ENCODE assay signal across 8 mouse cellular contexts in the genomic region with DNA sequence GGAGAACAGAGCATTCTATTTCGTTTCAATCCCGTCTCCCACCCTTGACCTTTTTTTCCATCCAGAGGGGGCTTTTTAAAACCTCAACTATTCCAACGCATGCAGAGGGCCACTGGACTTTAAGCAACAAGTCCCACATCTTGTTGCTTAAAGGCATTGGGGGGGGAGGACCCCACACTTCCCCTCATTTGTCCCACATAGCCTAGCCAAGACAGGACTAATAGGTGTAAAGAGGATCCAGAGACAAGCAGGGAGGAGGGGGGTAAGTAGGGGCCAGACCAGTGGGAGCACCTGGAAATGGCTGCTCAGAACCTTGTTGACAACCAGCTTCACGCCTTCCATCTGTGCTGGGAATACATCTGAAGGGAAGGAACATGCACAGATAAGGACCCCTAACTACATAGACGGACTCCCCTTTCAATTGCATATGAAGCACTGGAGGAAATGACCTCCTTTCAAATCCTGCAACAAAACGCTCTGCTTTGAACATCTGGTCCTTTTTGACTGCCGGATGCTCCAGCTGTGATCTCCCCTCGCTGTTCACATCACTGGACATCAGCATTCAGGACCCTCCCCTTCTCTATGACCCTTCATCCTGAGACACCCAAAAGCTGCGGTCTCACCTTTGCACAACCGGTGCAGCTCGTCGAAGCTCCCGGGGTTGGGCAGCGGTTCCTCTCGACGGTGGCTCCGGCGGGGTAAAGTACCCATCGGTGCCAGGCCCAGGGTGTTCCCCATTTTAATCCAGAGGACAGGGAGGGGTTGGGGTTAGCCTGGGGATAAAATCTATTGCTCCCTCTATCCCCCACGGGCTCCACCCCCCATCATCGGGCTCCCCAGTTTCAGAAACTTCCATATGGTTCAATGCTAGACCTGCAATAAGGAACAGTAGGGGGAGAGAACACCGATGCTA. TPM values are rescaled to one million over a fixed set of nuclear protein-coding genes. Genes with fewer than 3 reads are reported as not detected.
DNase-seq lines count a peak whose midpoint lies in the region; ATAC-seq and TF ChIP-seq lines count a peak whose summit lies in the region.

No protein-coding gene starts in this region.

- H3K9me3 ChIP-seq in embryonic facial prominence, embryonic 10.5 days: no peaks in the 10 kb centered on the region
- no peaks in the 10 kb centered on the region for H3K9me3 ChIP-seq in hindbrain, embryonic 16.5 days (ENCODE audit: control insufficient read depth, low read length)

- peaks cover 13% of the 10 kb centered on the region for H3K4me1 ChIP-seq in liver, adult 2 months (ENCODE audit: control insufficient read depth, insufficient read depth, low read length)
- H3K4me1 ChIP-seq in embryonic facial prominence, embryonic 10.5 days: peaks cover 25% of the 10 kb centered on the region
- H3K4me1 ChIP-seq in hindbrain, embryonic 16.5 days (ENCODE audit: control insufficient read depth, insufficient read depth, low read depth, low read length): peaks cover 12% of the 10 kb centered on the region

- no peak; the same call in 1 of the 2 replicates for ATAC-seq in hindbrain, embryonic 16.5 days

- TF ChIP-seq POLR2A in liver, adult 2 months (IDR thresholded peaks at IDR 0.05; ENCODE audit: extremely low read depth, insufficient read depth, low read length): peak; percentile 42; the same call in 1 of the 2 replicates

- H3K4me3 ChIP-seq in liver, adult 2 months (ENCODE audit: insufficient read depth, low read depth, low read length): peak overlapping the region; percentile 58
- H3K4me3 ChIP-seq in embryonic facial prominence, embryonic 10.5 days: peak overlapping the region; percentile 76
- H3K4me3 ChIP-seq in hindbrain, embryonic 16.5 days (ENCODE audit: low read length): peak overlapping the region; percentile 72

- no peaks in the 10 kb centered on the region for H3K27me3 ChIP-seq in liver, adult 2 months (ENCODE audit: control insufficient read depth, insufficient read depth, low read length)
- H3K27me3 ChIP-seq in embryonic facial prominence, embryonic 10.5 days (replicated peaks; ENCODE audit: low read depth, poor library complexity, severe bottlenecking): no peaks in the 10 kb centered on the region
- no peaks in the 10 kb centered on the region for H3K27me3 ChIP-seq in hindbrain, embryonic 16.5 days (replicated peaks; ENCODE audit: control insufficient read depth, insufficient read depth, low read length)

- H3K4me2 ChIP-seq in hindbrain, embryonic 16.5 days (ENCODE audit: low read length): peak overlapping the region; percentile 88

- no peak for TF ChIP-seq CTCF in liver, adult 2 months (IDR thresholded peaks at IDR 0.05; ENCODE audit: low read depth, low read length)

- 2% methylated on average over 22 of the region's 22 CpGs for WGBS in liver, adult 2 months
- WGBS in embryonic facial prominence, embryonic 10.5 days: 8% methylated on average over 22 of the region's 22 CpGs
- WGBS in hindbrain, embryonic 16.5 days: 6% methylated on average over 22 of the region's 22 CpGs

- peak overlapping the region; percentile 66 for H3K9ac ChIP-seq in liver, adult 2 months (ENCODE audit: low read depth, low read length)
- peak overlapping the region; percentile 72 for H3K9ac ChIP-seq in hindbrain, embryonic 16.5 days (ENCODE audit: low read depth, low read length)

- no peaks in the 10 kb centered on the region for H3K79me2 ChIP-seq in liver, adult 2 months (ENCODE audit: control insufficient read depth, insufficient read depth, low read length)

- peak; percentile 70 for DNase-seq in liver, adult 2 months (ENCODE audit: extremely low read depth, low read depth, low spot score)
- DNase-seq in liver (no peak), MN1 (ENCODE audit: low spot score) (peak; percentile 26)
- peak; percentile 31 for DNase-seq in embryonic facial prominence, embryonic 10.5 days (ENCODE audit: low spot score)
- peak; percentile 40 for DNase-seq in lung, postnatal 10 days
- peak; percentile 50 for DNase-seq in thymus, postnatal 4 days
- DNase-seq in gastrocnemius, adult 18-20 months (ENCODE audit: low spot score): no peak

- H3K36me3 ChIP-seq in liver, adult 2 months (ENCODE audit: control insufficient read depth, insufficient read depth, low read length): peaks cover 38% of the 10 kb centered on the region
- peaks cover 23% of the 10 kb centered on the region for H3K36me3 ChIP-seq in embryonic facial prominence, embryonic 10.5 days (replicated peaks)
- peaks cover 11% of the 10 kb centered on the region for H3K36me3 ChIP-seq in hindbrain, embryonic 16.5 days (ENCODE audit: control insufficient read depth, insufficient read depth, low read length)

- peak overlapping the region; percentile 55 for H3K27ac ChIP-seq in liver, adult 2 months (replicated peaks; ENCODE audit: insufficient read depth, low read depth, low read length)
- H3K27ac ChIP-seq in embryonic facial prominence, embryonic 10.5 days (replicated peaks): peak overlapping the region; percentile 85
- H3K27ac ChIP-seq in hindbrain, embryonic 16.5 days (ENCODE audit: low read depth, low read length): peak overlapping the region; percentile 72

RNA-seq across cellular contexts. Expression of a gene that starts 0.8 kb away (rescaled TPM):
- total RNA-seq in liver, adult 2 months (2014; rRNA removed): 5.5 and 10.7 TPM in 2 replicates
- polyA plus RNA-seq in liver, adult 2 months (2012; rRNA removed): 6.7 and 9.7 TPM in 2 replicates
- 32.4 and 33.3 TPM in 2 replicates for polyA plus RNA-seq in embryonic facial prominence, embryonic 10.5 days (2016; fragmentation: Nextera tagmentation; extraction: Ambion mirVana)
- polyA plus RNA-seq in hindbrain, embryonic 16.5 days (2015; fragmentation: Nextera tagmentation; extraction: Ambion mirVana): 60.9 and 69.6 TPM in 2 replicates
- total RNA-seq in gastrocnemius, adult 18-20 months (2021): 10 to 100 TPM; 47.6 to 51.7 TPM

RNA-seq across cellular contexts. Expression of a gene that starts 3.3 kb away (rescaled TPM):
- total RNA-seq in liver, adult 2 months (2014; rRNA removed): 15,245 and 18,176 TPM in 2 replicates
- 28,168 and 29,095 TPM in 2 replicates for polyA plus RNA-seq in liver, adult 2 months (2012; rRNA removed)
- polyA plus RNA-seq in embryonic facial prominence, embryonic 10.5 days (2016; fragmentation: Nextera tagmentation; extraction: Ambion mirVana): 2.7 and 3.1 TPM in 2 replicates
- 5.2 and 6.5 TPM in 2 replicates for polyA plus RNA-seq in hindbrain, embryonic 16.5 days (2015; fragmentation: Nextera tagmentation; extraction: Ambion mirVana)
- total RNA-seq in gastrocnemius, adult 18-20 months (2021): 1 to 10 TPM in 1 of 2 experiments, not detected in 1; 7.5 TPM

RNA-seq across cellular contexts. Expression of a gene that starts 7.8 kb away (rescaled TPM):
- total RNA-seq in liver, adult 2 months (2014; rRNA removed): 178 and 264 TPM in 2 replicates
- 215 and 229 TPM in 2 replicates for polyA plus RNA-seq in liver, adult 2 months (2012; rRNA removed)
- 0.21 TPM in 2 replicates for polyA plus RNA-seq in embryonic facial prominence, embryonic 10.5 days (2016; fragmentation: Nextera tagmentation; extraction: Ambion mirVana)
- 0.26 and 0.73 TPM in 2 replicates for polyA plus RNA-seq in hindbrain, embryonic 16.5 days (2015; fragmentation: Nextera tagmentation; extraction: Ambion mirVana)
- total RNA-seq in gastrocnemius, adult 18-20 months (2021): not detected

RNA-seq across cellular contexts. Expression of a gene that starts 12.6 kb away (rescaled TPM):
- 6.4 and 12.4 TPM in 2 replicates for total RNA-seq in liver, adult 2 months (2014; rRNA removed)
- 21.3 and 50.7 TPM in 2 replicates for polyA plus RNA-seq in liver, adult 2 months (2012; rRNA removed)
- polyA plus RNA-seq in embryonic facial prominence, embryonic 10.5 days (2016; fragmentation: Nextera tagmentation; extraction: Ambion mirVana): 12.4 and 16.5 TPM in 2 replicates
- 25.5 and 25.7 TPM in 2 replicates for polyA plus RNA-seq in hindbrain, embryonic 16.5 days (2015; fragmentation: Nextera tagmentation; extraction: Ambion mirVana)
- 1 to 10 TPM; 2.2 to 4.9 TPM for total RNA-seq in gastrocnemius, adult 18-20 months (2021)

RNA-seq across cellular contexts. Expression of a gene that starts 25.5 kb away (rescaled TPM):
- total RNA-seq in liver, adult 2 months (2014; rRNA removed): 3.8 and 10.0 TPM in 2 replicates
- 10.5 and 15.0 TPM in 2 replicates for polyA plus RNA-seq in liver, adult 2 months (2012; rRNA removed)
- polyA plus RNA-seq in embryonic facial prominence, embryonic 10.5 days (2016; fragmentation: Nextera tagmentation; extraction: Ambion mirVana): 5.2 and 6.7 TPM in 2 replicates
- polyA plus RNA-seq in hindbrain, embryonic 16.5 days (2015; fragmentation: Nextera tagmentation; extraction: Ambion mirVana): 44.7 and 48.7 TPM in 2 replicates
- 100 to 1,000 TPM in 1 of 2 experiments, 10 to 100 TPM in 1; 36.1 to 133 TPM for total RNA-seq in gastrocnemius, adult 18-20 months (2021)

Comparison
In these comparisons a context has a peak if more than half of its experiments do, and no peak if none do; other contexts are left out.
1. DNase-seq: peak in liver, adult 2 months (single experiment), MN1 (single experiment), embryonic facial prominence, embryonic 10.5 days (single experiment), lung, postnatal 10 days (single experiment) and thymus, postnatal 4 days (single experiment); none in liver (single experiment) and gastrocnemius, adult 18-20 months (single experiment).
2. RNA of a gene that starts 3.3 kb away (polyA plus RNA-seq): 28,168 to 29,095 TPM in liver, adult 2 months; 5.2 to 6.5 TPM in hindbrain, embryonic 16.5 days and 2.7 to 3.1 TPM in embryonic facial prominence, embryonic 10.5 days; every median in the first group is over 1,000 times any median in the second.
3. RNA of a gene that starts 7.8 kb away (polyA plus RNA-seq): 215 to 229 TPM in liver, adult 2 months; 0.26 to 0.73 TPM in hindbrain, embryonic 16.5 days and 0.21 TPM in embryonic facial prominence, embryonic 10.5 days; every median in the first group is over 100 times any median in the second.
4. Peak in every context shown above with its lines, with median percentiles within 50 percentile points of each other: H3K27ac ChIP-seq and H3K4me3 ChIP-seq.